Mouse (Mus musculus) heart, postnatal 0 days (tissue): ENCODE data around the gene Slc35e3. TPM values are rescaled to one million over a fixed set of nuclear protein-coding genes. Genes with fewer than 3 reads are reported as not detected.

Experiments used
- ATAC-seq: fragments of 200-750 bp; cut with Nextera tagmentation; 2 replicates; pipeline ENCODE4 v1.8.0; 2017; ENCODE audit warnings: low read depth, moderate number of reproducible peaks, moderate library complexity; ENCODE audit not compliant: insufficient read depth
- DNase-seq: peaks from one replicate; pipeline ENCODE4 v3.0.0-alpha.2; 2016; ENCODE audit warnings: low spot score
- H3K27ac ChIP-seq: fragments of 300-500 bp; sonication (generic); 2 replicates; pipeline ENCODE4 v1.5.1; 2014; ENCODE audit warnings: low read depth, mild to moderate bottlenecking
- H3K27me3 ChIP-seq: fragments of 300-500 bp; sonication (generic); 2 replicates; pipeline ENCODE4 v1.6.1; 2014; ENCODE audit warnings: low read length, mixed read lengths; ENCODE audit not compliant: control insufficient read depth, insufficient read depth
- H3K36me3 ChIP-seq: fragments of 300-500 bp; sonication (generic); replicated peaks from 2 replicates; pipeline ENCODE4 v1.6.1; 2014; ENCODE audit warnings: low read length, mixed read lengths; ENCODE audit not compliant: control insufficient read depth, insufficient read depth
- H3K4me1 ChIP-seq: fragments of 300-500 bp; sonication (generic); 2 replicates; pipeline ENCODE4 v1.6.1; 2014; ENCODE audit warnings: antibody characterized with exemption; ENCODE audit not compliant: control insufficient read depth, insufficient read depth
- H3K4me2 ChIP-seq: fragments of 300-500 bp; sonication (generic); 2 replicates; pipeline ENCODE4 v1.6.1; 2014; ENCODE audit warnings: low read depth, mild to moderate bottlenecking, low read length, moderate library complexity
- H3K4me3 ChIP-seq: fragments of 300-500 bp; sonication (generic); 2 replicates; pipeline ENCODE4 v1.5.1; 2014; ENCODE audit warnings: low read depth, low read length
- H3K9ac ChIP-seq: fragments of 300-500 bp; sonication (generic); replicated peaks from 2 replicates; pipeline ENCODE4 v1.6.1; 2014; ENCODE audit warnings: low read depth, low read length, mixed read lengths
- H3K9me3 ChIP-seq: fragments of 300-500 bp; sonication (generic); replicated peaks from 2 replicates; pipeline ENCODE4 v1.6.1; 2016; ENCODE audit warnings: low read length; ENCODE audit not compliant: control insufficient read depth
- CTCF ChIP-seq: IDR thresholded peaks from 2 replicates; pipeline ENCODE4 v1.5.1; 2016; ENCODE audit warnings: antibody characterized with exemption, control low read depth, low read depth
- EP300 ChIP-seq: IDR thresholded peaks from 2 replicates; pipeline ENCODE4 v1.6.1; 2016; ENCODE audit warnings: antibody characterized with exemption, low read depth
- WGBS: fragments of 180-500 bp; shearing (Covaris S2); extraction: QIAGEN DNeasy Blood & Tissue Kit; methylation state at CpG from one replicate; pipeline ENCODE4 v1.1.7; 2014; 5-methylcytosine and 5-hydroxymethylcytosine counted together
- polyA plus RNA-seq: library from polyadenylated mRNA; unstranded; fragments of >200 nt; fragmentation: Nextera tagmentation; extraction: Ambion mirVana; gene quantifications from 2 replicates; pipeline ENCODE4 v1.2.1, GENCODE M21; 2015
- total RNA-seq: library from RNA; depleted of rRNA; stranded (reverse); fragments of >200 nt; gene quantifications from 2 replicates; pipeline ENCODE4 v1.2.3, GENCODE M21; 2014; ENCODE audit warnings: low replicate concordance

Slc35e3 gene
- total and polyA plus RNA-seq, 2 experiments from 2014 or later, result 4.2 to 6.8 TPM

DNA sequence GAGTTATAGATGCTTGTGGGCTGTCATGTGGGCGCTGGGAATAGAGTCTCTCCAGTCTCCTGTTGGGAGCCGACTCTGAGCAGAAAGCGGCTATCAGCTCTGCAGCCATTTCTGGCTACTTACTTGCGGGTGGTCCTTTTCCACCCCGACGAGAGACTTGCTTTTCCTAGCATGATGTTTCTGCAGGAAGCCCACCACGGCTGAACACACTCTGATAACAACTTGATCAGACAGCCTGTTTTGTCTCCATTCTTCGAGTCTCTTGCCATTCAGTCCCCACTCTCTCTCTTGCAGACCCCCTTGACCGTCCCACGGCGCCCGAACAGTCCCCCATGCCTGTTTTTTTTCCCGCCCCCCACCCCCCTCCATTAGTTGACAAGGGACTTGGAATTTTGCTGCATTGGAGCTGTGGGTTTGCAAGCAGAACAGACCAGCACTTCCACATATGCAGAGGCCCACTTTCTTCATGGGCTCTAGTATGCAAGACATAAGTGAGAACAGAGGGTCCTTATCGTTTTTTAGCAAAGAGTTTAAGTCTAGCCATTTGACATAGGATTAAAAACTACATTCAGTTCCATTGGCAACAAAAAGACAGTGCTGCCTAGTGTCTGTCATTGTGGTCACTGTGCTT lies 13.1 kb downstream of the Slc35e3 start:
- Histone ChIP-seq H3K4me2 (no peak overlapping the region), H3K36me3 (peaks cover 1% of the 10 kb centered on the region; the same call in 1 of the 2 replicates), H3K27me3 (no peaks in the 10 kb centered on the region), H3K9ac (no peak overlapping the region), H3K27ac (no peak overlapping the region), H3K4me1 (no peaks in the 10 kb centered on the region), H3K4me3 (no peak overlapping the region), H3K9me3 (no peaks in the 10 kb centered on the region)
- ATAC-seq, result no peak
- 53% methylated on average over 14 of the region's 14 CpGs for WGBS
- DNase-seq, result no peak
- TF ChIP-seq EP300 (no peak), CTCF (no peak)

DNA sequence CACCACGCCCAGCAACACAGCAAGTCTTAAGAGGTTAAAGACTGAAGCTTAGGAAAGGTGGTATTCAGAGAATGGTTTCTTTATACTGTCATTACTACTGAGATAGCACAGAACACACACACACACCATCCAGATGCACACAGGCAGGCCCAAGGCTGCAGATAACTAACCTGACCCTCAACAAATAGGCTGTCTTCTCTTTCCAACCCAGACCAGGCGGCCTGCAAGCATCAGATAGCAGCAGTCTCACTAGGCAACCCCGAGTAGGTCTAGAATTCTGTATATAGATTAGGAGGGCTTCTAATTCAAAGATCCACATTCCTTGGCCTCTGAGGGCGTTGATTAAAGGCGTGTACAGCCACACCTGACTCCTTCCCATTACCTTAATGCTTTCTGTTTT lies 14.0 kb downstream of the Slc35e3 start:
- no peak overlapping the region for H3K27ac ChIP-seq
- H3K36me3 ChIP-seq, result no peaks in the 10 kb centered on the region
- no peak for ATAC-seq
- TF ChIP-seq EP300 (no peak), CTCF (no peak)
- H3K4me2 ChIP-seq, result no peak overlapping the region
- DNase-seq, result no peak
- no peak overlapping the region for H3K4me3 ChIP-seq
- no peaks in the 10 kb centered on the region for H3K4me1 ChIP-seq
- H3K9me3 ChIP-seq, result no peaks in the 10 kb centered on the region
- H3K27me3 ChIP-seq, result no peaks in the 10 kb centered on the region
- 70% methylated on average over 5 of the region's 5 CpGs for WGBS
- no peak overlapping the region for H3K9ac ChIP-seq

DNA sequence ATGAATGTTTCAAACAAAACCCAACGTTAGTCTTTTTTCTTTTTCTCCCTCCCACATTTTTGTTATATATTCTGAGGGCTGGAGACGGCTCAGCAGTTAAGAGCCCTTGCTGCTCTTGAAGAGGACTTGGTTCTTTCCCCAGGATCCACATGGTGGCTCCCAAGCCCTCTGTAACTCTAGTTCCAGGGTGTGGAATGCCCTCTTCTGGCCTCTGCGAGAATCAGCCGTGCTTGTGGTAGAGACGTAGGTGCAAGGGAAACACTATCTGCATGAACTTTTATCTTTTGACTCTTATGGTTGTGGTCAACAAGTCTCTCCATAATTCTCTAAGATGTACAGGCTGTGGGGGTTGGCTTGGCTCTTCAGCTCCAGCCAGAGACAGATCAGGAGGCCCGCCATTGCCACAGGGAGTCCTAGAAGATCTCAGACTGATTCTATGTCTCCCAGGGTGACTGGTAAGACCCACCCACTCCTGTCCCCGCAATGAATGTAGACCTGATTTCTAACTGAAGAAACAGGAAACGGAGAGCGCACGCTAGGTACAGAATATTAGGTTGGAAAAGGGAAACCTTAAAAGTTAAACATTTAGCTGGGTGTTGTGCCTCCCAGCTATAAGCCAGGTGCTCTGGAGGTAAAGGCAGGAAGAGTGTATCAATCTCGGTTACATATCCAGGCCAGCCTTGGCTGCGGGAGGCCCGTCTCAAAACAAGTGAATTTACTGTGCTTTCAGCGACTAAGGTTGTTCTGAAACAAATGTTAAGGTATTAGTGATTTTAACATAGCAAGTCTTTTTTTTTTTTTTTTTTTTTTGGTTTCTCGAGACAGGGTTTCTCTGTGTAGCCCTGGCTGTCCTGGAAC lies 14.7 kb downstream of the Slc35e3 start:
- WGBS, result 49% methylated on average over 14 of the region's 15 CpGs
- Histone ChIP-seq H3K4me1 (no peaks in the 10 kb centered on the region), H3K27ac (no peak overlapping the region), H3K4me2 (no peak overlapping the region), H3K9me3 (no peaks in the 10 kb centered on the region), H3K36me3 (no peaks in the 10 kb centered on the region), H3K9ac (no peak overlapping the region), H3K4me3 (no peak overlapping the region), H3K27me3 (no peaks in the 10 kb centered on the region)
- peak; percentile 82 for ATAC-seq
- peak; percentile 77 for DNase-seq
- TF ChIP-seq EP300 (no peak), CTCF (peak; percentile 82)

DNA sequence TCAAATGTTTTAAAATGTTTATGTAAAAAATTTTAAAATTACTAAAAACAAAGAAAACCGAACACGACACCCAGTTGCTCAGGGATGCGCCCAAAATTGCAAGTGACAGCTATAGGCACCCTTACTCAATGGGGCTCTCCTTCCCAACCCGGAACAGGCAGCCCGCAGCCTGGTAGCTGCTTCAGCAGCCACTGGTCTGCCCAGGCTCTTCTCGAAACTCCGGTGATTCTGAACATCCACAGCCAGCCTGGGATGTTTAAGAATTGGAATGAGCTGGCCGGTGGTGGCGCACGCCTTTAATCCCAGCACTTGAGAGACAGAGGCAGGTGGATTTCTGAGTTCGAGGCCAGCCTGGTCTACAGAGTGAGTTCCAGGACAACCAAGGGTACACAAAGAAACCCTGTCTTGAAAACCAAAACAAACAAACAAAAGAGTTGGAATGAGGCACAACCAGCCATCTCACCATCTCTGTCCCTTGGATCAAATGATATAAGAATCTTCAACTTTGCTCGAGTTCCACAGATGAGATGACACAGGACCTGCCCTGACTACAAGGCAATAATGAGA lies 15.4 kb downstream of the Slc35e3 start:
- H3K27ac ChIP-seq, result no peak overlapping the region
- H3K4me1 ChIP-seq, result no peaks in the 10 kb centered on the region
- TF ChIP-seq CTCF (no peak), EP300 (no peak)

DNA sequence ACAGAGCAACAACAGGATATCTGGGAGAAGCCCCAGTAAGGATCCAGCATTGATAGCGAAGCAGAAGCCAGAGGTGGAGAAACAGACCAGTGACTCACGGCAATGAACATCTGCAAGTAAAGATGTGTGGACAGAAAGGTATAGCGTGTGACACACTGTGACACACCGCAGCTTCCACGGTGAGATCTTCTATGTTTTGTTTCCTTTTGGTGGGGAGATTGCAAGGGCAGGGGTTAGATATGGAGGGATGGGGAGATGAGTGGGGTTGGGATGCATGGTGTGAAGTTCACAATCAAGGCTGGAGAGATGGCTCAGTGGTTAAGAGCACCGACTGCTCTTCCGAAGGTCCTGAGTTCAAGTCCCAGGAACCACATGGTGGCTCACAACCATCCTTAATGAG lies 16.0 kb downstream of the Slc35e3 start:
- Histone ChIP-seq H3K27me3 (no peaks in the 10 kb centered on the region), H3K27ac (no peak overlapping the region), H3K4me3 (no peak overlapping the region), H3K36me3 (no peaks in the 10 kb centered on the region), H3K9ac (no peak overlapping the region), H3K9me3 (no peaks in the 10 kb centered on the region), H3K4me1 (no peaks in the 10 kb centered on the region), H3K4me2 (no peak overlapping the region)
- ATAC-seq, result no peak
- no peak for DNase-seq
- 85% methylated on average over 7 of the region's 7 CpGs for WGBS
- TF ChIP-seq CTCF, result no peak
- TF ChIP-seq EP300, result no peak

More for the DNA sequence above, 15.4 kb downstream of the Slc35e3 start:
- no peaks in the 10 kb centered on the region for H3K36me3 ChIP-seq
- H3K9ac ChIP-seq, result no peak overlapping the region
- ATAC-seq, result no peak
- no peak overlapping the region for H3K4me3 ChIP-seq
- DNase-seq, result no peak
- H3K4me2 ChIP-seq, result no peak overlapping the region
- H3K9me3 ChIP-seq, result no peaks in the 10 kb centered on the region
- 87% methylated on average over 12 of the region's 12 CpGs for WGBS
- H3K27me3 ChIP-seq, result no peaks in the 10 kb centered on the region
